ENCODE assay signal across 16 mouse cellular contexts in the genomic region with DNA sequence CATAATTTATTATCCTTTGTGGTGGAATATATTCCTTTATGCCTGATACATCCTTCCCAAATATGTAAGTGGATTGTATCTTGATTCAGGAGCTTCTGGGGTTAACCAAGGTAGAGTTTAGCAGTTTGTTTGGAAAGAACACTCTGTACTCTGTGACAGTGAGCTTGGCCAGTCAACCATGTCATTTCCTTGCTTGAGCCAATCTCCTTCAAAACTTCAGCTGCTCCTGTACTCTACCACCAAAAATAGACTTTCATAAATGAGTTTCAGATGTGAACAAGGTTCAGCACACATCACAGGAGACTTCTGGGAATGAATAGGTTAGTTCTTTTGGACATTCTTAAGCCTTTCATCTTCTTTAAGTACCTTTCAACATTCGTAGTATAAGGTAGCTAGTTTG.
"Had no signal": no experiment of that assay in that cellular context is flagged by ENCODE, and none has a peak within 500 bp of the region (broad histone marks: within the 10 kb centered on the region; RNA-seq: fewer than 3 reads in every experiment).

No protein-coding gene starts in this region.

- H3K4me3 ChIP-seq: limb, embryonic 12.5 days; liver, embryonic 13.5 days; lung, embryonic 15.5 days; midbrain, embryonic 12.5 days; neural tube, embryonic 13.5 days had no signal

- DNase-seq: layer of hippocampus, adult 9-11 months; layer of hippocampus, postnatal 36 days; liver; liver, embryonic 13.5 days; liver, postnatal 0 days; lung, postnatal 14 days; right cerebral cortex, adult 18-20 months; thymus, postnatal 4 days had no signal

- H3K9me3 ChIP-seq: limb, embryonic 12.5 days; liver, embryonic 13.5 days; lung, embryonic 15.5 days; midbrain, embryonic 12.5 days; neural tube, embryonic 13.5 days had no signal

- H3K27me3 ChIP-seq: limb, embryonic 12.5 days; liver, embryonic 13.5 days; lung, embryonic 15.5 days; midbrain, embryonic 12.5 days; neural tube, embryonic 13.5 days had no signal

- H3K4me1 ChIP-seq: limb, embryonic 12.5 days; liver, embryonic 13.5 days; lung, embryonic 15.5 days; midbrain, embryonic 12.5 days; neural tube, embryonic 13.5 days had no signal

- H3K4me2 ChIP-seq: limb, embryonic 12.5 days; liver, embryonic 13.5 days; lung, embryonic 15.5 days; midbrain, embryonic 12.5 days; neural tube, embryonic 13.5 days had no signal

- ATAC-seq: intestine, embryonic 16.5 days; liver, postnatal 0 days; midbrain, embryonic 16.5 days had no signal

- H3K36me3 ChIP-seq: limb, embryonic 12.5 days; liver, embryonic 13.5 days; lung, embryonic 15.5 days; midbrain, embryonic 12.5 days; neural tube, embryonic 13.5 days had no signal

- H3K9ac ChIP-seq: limb, embryonic 12.5 days; liver, embryonic 13.5 days; liver, postnatal 0 days; lung, embryonic 15.5 days; midbrain, embryonic 12.5 days; neural tube, embryonic 13.5 days had no signal

- H3K27ac ChIP-seq: limb, embryonic 12.5 days; liver, embryonic 13.5 days; lung, embryonic 15.5 days; macrophage; midbrain, embryonic 12.5 days; neural tube, embryonic 13.5 days; stomach, postnatal 0 days had no signal
